ENCODE assay signal across 8 mouse cellular contexts in genomic region chr4:98004986-98005385, GRCm38 (mm10).
DNase-seq lines count a peak whose midpoint lies in the region; ATAC-seq lines count a peak whose summit lies in the region.

No protein-coding gene starts in this region.

- peak overlapping the region; percentile 14; the same call in 1 of the 2 replicates for H3K4me2 ChIP-seq in liver, embryonic 11.5 days
- H3K4me2 ChIP-seq in hindbrain, embryonic 15.5 days = no peak overlapping the region
- no peak overlapping the region for H3K4me2 ChIP-seq in neural tube, embryonic 13.5 days

- no peaks in the 10 kb centered on the region for H3K27me3 ChIP-seq in liver, embryonic 11.5 days (replicated peaks; ENCODE audit: control insufficient read depth, insufficient read depth, low read length)
- H3K27me3 ChIP-seq in hindbrain, embryonic 15.5 days = no peaks in the 10 kb centered on the region
- no peaks in the 10 kb centered on the region for H3K27me3 ChIP-seq in neural tube, embryonic 13.5 days

- no peak for ATAC-seq in liver, embryonic 11.5 days (replicated peaks; ENCODE audit: low FRiP score)
- no peak for ATAC-seq in hindbrain, embryonic 15.5 days (ENCODE audit: low FRiP score, low read depth)
- ATAC-seq in neural tube, embryonic 13.5 days (ENCODE audit: low read depth) = no peak

- peak; percentile 43 for DNase-seq in adrenal gland, adult 2 months
- DNase-seq in adrenal gland, adult 8-10 months = no peak
- DNase-seq in liver, embryonic 11.5 days (ENCODE audit: low spot score) = no peak
- DNase-seq in liver = no peak
- DNase-seq in spleen, adult 12 weeks (ENCODE audit: low spot score) = no peak
- no peak for DNase-seq in layer of hippocampus, adult 9-11 months

- H3K9ac ChIP-seq in liver, embryonic 11.5 days (ENCODE audit: low read depth, low read length) = no peak overlapping the region
- no peak overlapping the region for H3K9ac ChIP-seq in hindbrain, embryonic 15.5 days
- H3K9ac ChIP-seq in neural tube, embryonic 13.5 days = no peak overlapping the region

- no peaks in the 10 kb centered on the region for H3K9me3 ChIP-seq in liver, embryonic 11.5 days (ENCODE audit: control insufficient read depth, low read length)
- H3K9me3 ChIP-seq in hindbrain, embryonic 15.5 days = no peaks in the 10 kb centered on the region
- no peaks in the 10 kb centered on the region for H3K9me3 ChIP-seq in neural tube, embryonic 13.5 days

- no peak overlapping the region for H3K27ac ChIP-seq in liver, embryonic 11.5 days (ENCODE audit: low read depth, low read length)
- peak overlapping the region; percentile 79 for H3K27ac ChIP-seq in hindbrain, embryonic 15.5 days (replicated peaks)
- peak overlapping the region; percentile 89 for H3K27ac ChIP-seq in neural tube, embryonic 13.5 days (replicated peaks)

- no peaks in the 10 kb centered on the region for H3K36me3 ChIP-seq in liver, embryonic 11.5 days (ENCODE audit: control insufficient read depth, insufficient read depth, low read length)
- no peaks in the 10 kb centered on the region for H3K36me3 ChIP-seq in hindbrain, embryonic 15.5 days
- no peaks in the 10 kb centered on the region for H3K36me3 ChIP-seq in neural tube, embryonic 13.5 days

- WGBS in liver, embryonic 11.5 days = 76% methylated on average over 6 of the region's 6 CpGs
- 61% methylated on average over 6 of the region's 6 CpGs for WGBS in hindbrain, embryonic 15.5 days
- 51% methylated on average over 6 of the region's 6 CpGs for WGBS in neural tube, embryonic 13.5 days

- peaks cover 9% of the 10 kb centered on the region; the same call in 1 of the 2 replicates for H3K4me1 ChIP-seq in liver, embryonic 11.5 days (replicated peaks; ENCODE audit: control insufficient read depth, insufficient read depth, low read length)
- peaks cover 40% of the 10 kb centered on the region for H3K4me1 ChIP-seq in hindbrain, embryonic 15.5 days (replicated peaks)
- peaks cover 78% of the 10 kb centered on the region for H3K4me1 ChIP-seq in neural tube, embryonic 13.5 days (replicated peaks)

- no peak overlapping the region for H3K4me3 ChIP-seq in liver, embryonic 11.5 days (ENCODE audit: low read depth, low read length)
- H3K4me3 ChIP-seq in hindbrain, embryonic 15.5 days = no peak overlapping the region
- no peak overlapping the region for H3K4me3 ChIP-seq in neural tube, embryonic 13.5 days
